Mouse (Mus musculus) bone marrow, adult 2 months (tissue): Measurements from ENCODE around the gene Map2k7. TPM values are rescaled to one million over a fixed set of nuclear protein-coding genes. Genes with fewer than 3 reads are reported as not detected.

Experiments used
- H3K27ac ChIP-seq: fragments of 200-500 bp; 2 replicates; pipeline ENCODE4 v1.5.1; 2012; ENCODE audit warnings: low read depth, mild to moderate bottlenecking, control low read depth, inconsistent platforms, low read length; ENCODE audit not compliant: control insufficient read depth, poor library complexity, insufficient read depth
- H3K4me1 ChIP-seq: fragments of 200-500 bp; 2 replicates; pipeline ENCODE4 v1.6.1; 2011; ENCODE audit warnings: low read length; ENCODE audit not compliant: control insufficient read depth, insufficient read depth
- H3K4me3 ChIP-seq: fragments of 200-500 bp; replicated peaks from 2 replicates; pipeline ENCODE3; 2011; ENCODE audit warnings: mild to moderate bottlenecking, low read depth, low read length, control low read depth; ENCODE audit not compliant: control insufficient read depth
- CTCF ChIP-seq: fragments of 200-500 bp; IDR thresholded peaks from 2 replicates; pipeline ENCODE4 v1.5.1; 2011; ENCODE audit warnings: low read length, control low read depth; ENCODE audit not compliant: control insufficient read depth, insufficient read depth
- POLR2A ChIP-seq: fragments of 200-500 bp; IDR thresholded peaks from 2 replicates; pipeline ENCODE4 v1.6.1; 2011; ENCODE audit warnings: low read depth, mild to moderate bottlenecking, control low read depth, low read length, borderline replicate concordance; ENCODE audit not compliant: control insufficient read depth
- WGBS: fragments of 180-500 bp; shearing (Covaris S2); methylation state at CpG from one replicate; pipeline ENCODE4 v1.1.7; 2018; 5-methylcytosine and 5-hydroxymethylcytosine counted together
- polyA plus RNA-seq: library from polyadenylated mRNA; stranded (reverse); fragments of >200 nt; gene quantifications from 2 replicates; pipeline ENCODE4 v1.2.4, GENCODE M21; 2011; ENCODE audit warnings: low replicate concordance; ENCODE audit not compliant: missing spikeins, insufficient read depth, insufficient read length

Gene Map2k7
- polyA plus RNA-seq, 1 experiment: 88.3 TPM

GRCm38 (mm10) chr8:4292738-4293137 is 54.2 kb downstream of the Map2k7 start:
- no peak overlapping the region for H3K4me3 ChIP-seq
- 82% methylated on average over 5 of the region's 5 CpGs for WGBS
- no peak for TF ChIP-seq CTCF
- TF ChIP-seq POLR2A: no peak
- no peak overlapping the region for H3K27ac ChIP-seq
- no peaks in the 10 kb centered on the region for H3K4me1 ChIP-seq

Other genes starting within 250 kb of the Map2k7 start
- gene Cd209f, start 132.9 kb upstream of the Map2k7 start, polyA plus RNA-seq: 6.1 and 12.5 TPM in 2 replicates
- gene Cd209g, start 104.6 kb upstream of the Map2k7 start, polyA plus RNA-seq: 1.4 TPM in 1 of 2 replicates, not detected in the other
- gene Evi5l, start 72.2 kb upstream of the Map2k7 start, polyA plus RNA-seq: 8.7 and 8.8 TPM in 2 replicates
- not detected in 2 replicates for gene Prr36, start 21.3 kb upstream of the Map2k7 start, polyA plus RNA-seq
- gene Lrrc8e, start 11.9 kb upstream of the Map2k7 start, polyA plus RNA-seq: not detected in 2 replicates
- 1.3 TPM in 1 of 2 replicates, not detected in the other for gene Gm49320, start 125 bp downstream of the Map2k7 start, polyA plus RNA-seq
- 12.4 and 16.3 TPM in 2 replicates for gene Tgfbr3l, start 9.5 kb downstream of the Map2k7 start, polyA plus RNA-seq
- gene Snapc2, start 14.3 kb downstream of the Map2k7 start, polyA plus RNA-seq: 6.0 and 14.2 TPM in 2 replicates
- 3.8 TPM in 1 of 2 replicates, not detected in the other for gene Ctxn1, start 20.5 kb downstream of the Map2k7 start, polyA plus RNA-seq
- 46.5 and 48.3 TPM in 2 replicates for gene Timm44, start 37.2 kb downstream of the Map2k7 start, polyA plus RNA-seq
- 8.7 and 17.5 TPM in 2 replicates for gene Ccl25, start 86.5 kb downstream of the Map2k7 start, polyA plus RNA-seq
- 21.7 and 28.5 TPM in 2 replicates for gene Elavl1, start 86.7 kb downstream of the Map2k7 start, polyA plus RNA-seq